Mouse (Mus musculus) layer of hippocampus, adult 9-11 months (tissue): ENCODE results near the gene Il5.

Experiments
- DNase-seq: peaks from one replicate; pipeline ENCODE4 v3.0.0; 2022

The Il5 gene

GRCm38 (mm10) chr11:53773087-53773486 is 52.5 kb downstream of the Il5 start, which contains the start of gene Gm17334:
Gene Gm17334, minus strand, starts transcription at chr11:53773187.
- no peak for DNase-seq

- no peak for DNase-seq
Observed at GRCm38 (mm10) chr11:53773641-53774360, 53.2 kb downstream of the Il5 start.
